Mouse (Mus musculus) E14TG2a.4 (cell line): ENCODE results near the gene Mdn1.

Experiments
- H3K27me3 ChIP-seq: 2 replicates; pipeline ENCODE4 v1.6.1; 2014; ENCODE audit warnings: low read length, control low read depth; ENCODE audit not compliant: insufficient read depth
- H3K36me3 ChIP-seq: 2 replicates; pipeline ENCODE4 v1.6.1; 2014; ENCODE audit warnings: low read length, control low read depth; ENCODE audit not compliant: insufficient read depth
- H3K4me1 ChIP-seq: replicated peaks from 2 replicates; pipeline ENCODE4 v1.6.1; 2014; ENCODE audit warnings: low read depth, low read length, control low read depth
- H3K4me3 ChIP-seq: replicated peaks from 2 replicates; pipeline ENCODE4 v1.5.1; 2014; ENCODE audit warnings: mild to moderate bottlenecking, low read length
- H3K9me3 ChIP-seq: 2 replicates; pipeline ENCODE4 v1.6.1; 2014; ENCODE audit warnings: low read length, control low read depth
- CTCF ChIP-seq: conservative IDR thresholded peaks from 2 replicates; pipeline ENCODE4 v1.5.1; 2014; ENCODE audit warnings: low read length
- NANOG ChIP-seq: IDR thresholded peaks from 2 replicates; pipeline ENCODE4 v1.6.1; 2014; ENCODE audit warnings: borderline replicate concordance, low read length, mixed read lengths
- POU5F1 ChIP-seq: IDR thresholded peaks from 2 replicates; pipeline ENCODE4 v1.6.1; 2014; ENCODE audit warnings: low read length, borderline replicate concordance

The Mdn1 gene

DNA sequence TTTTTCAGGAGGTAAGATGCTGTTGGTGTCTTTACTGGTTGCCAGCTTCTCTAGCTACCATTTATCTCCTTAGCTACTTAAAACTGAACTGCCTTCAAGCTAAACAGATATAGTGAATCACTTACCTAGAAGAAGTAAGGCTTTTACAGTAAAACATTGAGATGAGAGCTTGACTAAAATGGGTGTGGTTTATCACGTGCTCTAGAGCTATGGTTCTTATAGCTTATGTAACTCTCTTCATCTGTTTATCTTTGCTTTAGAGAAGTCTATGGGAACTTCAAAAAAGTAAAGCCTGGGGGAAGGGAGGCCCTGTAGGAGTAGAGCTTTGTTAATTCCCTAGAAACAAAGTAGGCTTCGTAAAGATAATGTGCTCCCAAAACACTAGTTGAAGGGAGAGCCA is 17.1 kb downstream of the Mdn1 start:
- peaks cover 99% of the 10 kb centered on the region for H3K36me3 ChIP-seq
- no peaks in the 10 kb centered on the region; the same call in 1 of the 2 replicates for H3K4me1 ChIP-seq
- TF ChIP-seq NANOG = no peak
- no peak for TF ChIP-seq POU5F1
- no peak for TF ChIP-seq CTCF
- H3K4me3 ChIP-seq = no peak overlapping the region
- H3K9me3 ChIP-seq = no peaks in the 10 kb centered on the region
- no peaks in the 10 kb centered on the region for H3K27me3 ChIP-seq

DNA sequence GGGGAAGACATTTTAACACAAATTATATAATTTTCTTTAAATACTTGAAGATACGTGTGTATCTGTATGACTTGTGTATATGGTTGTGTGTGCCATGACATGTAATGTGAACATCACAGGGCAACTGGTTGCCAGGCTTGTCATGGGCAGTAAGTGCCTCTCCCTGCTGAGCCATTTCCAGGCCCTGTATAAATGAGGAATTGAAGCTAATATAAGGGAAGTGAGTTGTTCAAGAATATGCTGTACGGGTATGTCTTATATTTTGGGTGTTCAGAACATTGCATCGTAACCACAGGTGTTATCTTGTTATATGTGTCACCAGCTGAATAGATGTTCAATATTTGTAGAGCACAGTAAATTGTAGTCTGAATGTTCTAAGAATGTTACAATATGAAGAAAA is 20.6 kb downstream of the Mdn1 start:
- no peaks in the 10 kb centered on the region; the same call in 1 of the 2 replicates for H3K4me1 ChIP-seq
- H3K36me3 ChIP-seq = peaks cover 100% of the 10 kb centered on the region
- H3K27me3 ChIP-seq = no peaks in the 10 kb centered on the region
- H3K4me3 ChIP-seq = no peak overlapping the region
- H3K9me3 ChIP-seq = no peaks in the 10 kb centered on the region
- TF ChIP-seq NANOG (no peak), POU5F1 (no peak), CTCF (no peak)

DNA sequence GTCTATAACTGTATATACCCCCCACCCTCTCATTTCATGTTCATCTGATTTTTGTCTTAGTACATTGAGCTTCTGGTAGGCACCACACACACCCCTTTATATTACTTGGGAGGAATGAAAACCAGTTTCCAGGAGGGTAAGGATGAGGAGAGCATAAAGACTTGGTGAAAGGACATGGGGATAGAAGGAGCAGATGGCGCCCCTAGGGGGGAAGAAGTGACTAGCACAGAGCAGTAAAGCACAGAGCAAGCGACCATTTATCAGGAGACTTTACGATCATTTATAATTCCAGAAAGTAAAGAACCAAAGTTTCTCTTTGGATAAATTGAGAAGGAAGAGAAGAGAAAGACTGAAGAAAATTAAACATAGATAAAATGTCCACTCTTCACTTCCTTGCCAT is 23.9 kb downstream of the Mdn1 start:
- no peaks in the 10 kb centered on the region for H3K9me3 ChIP-seq
- no peaks in the 10 kb centered on the region for H3K27me3 ChIP-seq
- H3K4me1 ChIP-seq = no peaks in the 10 kb centered on the region; the same call in 1 of the 2 replicates
- TF ChIP-seq POU5F1 = no peak
- TF ChIP-seq CTCF = peak; percentile 80
- TF ChIP-seq NANOG = no peak
- H3K4me3 ChIP-seq = no peak overlapping the region
- H3K36me3 ChIP-seq = peaks cover 100% of the 10 kb centered on the region

DNA sequence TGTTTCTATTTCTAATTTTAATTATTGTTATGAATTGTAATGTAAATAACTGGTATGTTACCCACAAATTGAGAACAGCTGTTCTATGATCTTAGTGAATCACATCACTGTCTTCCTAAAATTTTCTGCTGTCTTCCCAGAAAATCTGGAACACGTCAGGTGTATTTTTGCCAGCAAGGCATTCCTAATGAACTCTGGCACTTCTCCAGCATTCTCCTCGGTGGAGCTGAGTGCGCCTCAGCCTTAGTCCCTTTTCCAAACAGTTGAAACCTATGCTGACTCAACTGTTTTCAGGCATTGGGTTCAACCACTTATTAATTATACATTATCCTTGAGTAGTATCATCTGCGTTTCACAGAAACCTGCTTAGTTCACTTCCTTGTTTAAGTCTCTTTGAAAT is 25.6 kb downstream of the Mdn1 start:
- H3K4me3 ChIP-seq = no peak overlapping the region
- no peaks in the 10 kb centered on the region; the same call in 1 of the 2 replicates for H3K4me1 ChIP-seq
- H3K27me3 ChIP-seq = no peaks in the 10 kb centered on the region
- H3K9me3 ChIP-seq = no peaks in the 10 kb centered on the region
- no peak for TF ChIP-seq NANOG
- no peak for TF ChIP-seq POU5F1
- no peak for TF ChIP-seq CTCF
- peaks cover 99% of the 10 kb centered on the region for H3K36me3 ChIP-seq

- TF ChIP-seq NANOG = no peak
- TF ChIP-seq CTCF = no peak
- no peak for TF ChIP-seq POU5F1
- no peaks in the 10 kb centered on the region for H3K27me3 ChIP-seq
- H3K36me3 ChIP-seq = peaks cover 99% of the 10 kb centered on the region
- no peak overlapping the region for H3K4me3 ChIP-seq
- no peaks in the 10 kb centered on the region for H3K9me3 ChIP-seq
- no peaks in the 10 kb centered on the region; the same call in 1 of the 2 replicates for H3K4me1 ChIP-seq
These were observed 26.2 kb downstream of the Mdn1 start for GRCm38 (mm10) chr4:32683061-32683582.

GRCm38 (mm10) chr4:32717733-32718132 is 60.8 kb downstream of the Mdn1 start:
- no peak overlapping the region for H3K4me3 ChIP-seq
- no peaks in the 10 kb centered on the region for H3K9me3 ChIP-seq
- TF ChIP-seq POU5F1 = no peak
- no peak for TF ChIP-seq CTCF
- no peak for TF ChIP-seq NANOG
- H3K36me3 ChIP-seq = peaks cover 99% of the 10 kb centered on the region
- no peaks in the 10 kb centered on the region for H3K4me1 ChIP-seq
- no peaks in the 10 kb centered on the region for H3K27me3 ChIP-seq

GRCm38 (mm10) chr4:32745394-32745793 is 88.5 kb downstream of the Mdn1 start:
- Histone ChIP-seq H3K4me3 (no peak overlapping the region), H3K4me1 (no peaks in the 10 kb centered on the region), H3K27me3 (no peaks in the 10 kb centered on the region), H3K9me3 (no peaks in the 10 kb centered on the region), H3K36me3 (peaks cover 99% of the 10 kb centered on the region)
- no peak for TF ChIP-seq POU5F1
- no peak for TF ChIP-seq NANOG
- no peak for TF ChIP-seq CTCF

DNA sequence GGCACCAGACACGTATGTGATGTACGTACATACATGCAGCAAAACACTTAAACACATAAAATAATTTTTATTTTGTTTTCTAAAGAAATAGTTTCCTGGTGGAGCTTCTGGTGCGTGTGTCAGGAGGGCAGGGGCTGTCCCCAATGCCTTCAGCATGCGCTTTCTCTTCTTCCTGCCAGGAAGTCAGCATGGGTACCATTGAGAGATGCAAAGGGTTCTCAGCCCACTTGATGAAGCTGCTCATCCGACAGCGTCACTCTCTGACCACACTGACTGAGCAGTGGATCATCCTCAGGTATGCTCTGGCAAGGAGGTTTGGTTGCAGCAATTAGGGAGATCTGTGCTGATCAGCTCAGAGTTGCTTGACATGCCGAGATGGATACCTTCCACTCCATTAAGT is 91.5 kb downstream of the Mdn1 start:
- peaks cover 99% of the 10 kb centered on the region for H3K36me3 ChIP-seq
- no peaks in the 10 kb centered on the region for H3K4me1 ChIP-seq
- H3K4me3 ChIP-seq = no peak overlapping the region
- H3K27me3 ChIP-seq = no peaks in the 10 kb centered on the region
- TF ChIP-seq CTCF (no peak), NANOG (no peak), POU5F1 (no peak)
- H3K9me3 ChIP-seq = no peaks in the 10 kb centered on the region

GRCm38 (mm10) chr4:32750711-32751110 is 93.8 kb downstream of the Mdn1 start:
- peaks cover 97% of the 10 kb centered on the region for H3K36me3 ChIP-seq
- H3K4me3 ChIP-seq = no peak overlapping the region
- no peak for TF ChIP-seq POU5F1
- TF ChIP-seq CTCF = no peak
- no peak for TF ChIP-seq NANOG
- no peaks in the 10 kb centered on the region for H3K9me3 ChIP-seq
- H3K4me1 ChIP-seq = no peaks in the 10 kb centered on the region
- no peaks in the 10 kb centered on the region for H3K27me3 ChIP-seq
